In genomic region chr17:80800877-80801276, GRCm38 (mm10) we compare ENCODE assay signal across 9 mouse cellular contexts.
DNase-seq lines count a peak whose midpoint lies in the region; ATAC-seq and TF ChIP-seq lines count a peak whose summit lies in the region.
"Had no signal": no experiment of that assay in that cellular context is flagged by ENCODE, and none has a peak within 500 bp of the region (broad histone marks: within the 10 kb centered on the region; RNA-seq: fewer than 3 reads in every experiment).

No protein-coding gene starts in this region.

- peak; percentile 8 to 22 for DNase-seq in adrenal gland, postnatal 36 days
- DNase-seq in adrenal gland, postnatal 25 days = no peak
- DNase-seq in left cerebral cortex, adult 2 months (ENCODE audit: extremely low spot score in 1 of 2, low spot score in 2 of 2) = peak in 1 of 2 experiments; percentile 32
- DNase-seq in left cerebral cortex, postnatal 4 days = no peak
- DNase-seq in lung, postnatal 0 days (ENCODE audit: low spot score) = peak; percentile 48
- DNase-seq in spleen, postnatal 10 days (ENCODE audit: low spot score in 2 of 2) = no peak
- no peak for DNase-seq in yolk sac, embryonic 10.5 days (ENCODE audit: low spot score)

- intact Hi-C loops in left cerebral cortex, adult 2 months (cut with DNase I) = loop anchor here (1.0 to 5.0 kb wide), 7 partner anchors 26 to 142 kb away; partner anchors contain the start of gene Map4k3
- intact Hi-C loops in left cerebral cortex, postnatal 4 days (cut with DNase I) = no loop called here

- peak; percentile 27; the same call in 1 of the 2 replicates for TF ChIP-seq POLR2A in embryonic fibroblast, embryonic 13.5 days (IDR thresholded peaks at IDR 0.05; ENCODE audit: low read depth, low read length)

- peaks cover 8% of the 10 kb centered on the region; the same call in 1 of the 2 replicates for H3K4me1 ChIP-seq in embryonic fibroblast, embryonic 13.5 days (ENCODE audit: control insufficient read depth, insufficient read depth, low read length)
- H3K4me1 ChIP-seq in lung, postnatal 0 days (ENCODE audit: insufficient read depth, low read depth, low read length) = peaks cover 26% of the 10 kb centered on the region; the same call in 1 of the 2 replicates

- peak; percentile 1; the same call in 1 of the 2 replicates for ATAC-seq in lung, postnatal 0 days

- no peak for TF ChIP-seq CTCF in left cerebral cortex, adult 2 months (IDR thresholded peaks at IDR 0.05)
- TF ChIP-seq CTCF in embryonic fibroblast, embryonic 13.5 days (IDR thresholded peaks at IDR 0.05; ENCODE audit: borderline replicate concordance, insufficient read depth, low read length) = no peak
- TF ChIP-seq CTCF in lung, postnatal 0 days (IDR thresholded peaks at IDR 0.05) = no peak

- WGBS in lung, postnatal 0 days = 39% methylated on average over 13 of the region's 13 CpGs

- no peak for TF ChIP-seq EP300 in lung, postnatal 0 days (IDR thresholded peaks at IDR 0.05)

- H3K27ac ChIP-seq in left cerebral cortex, adult 2 months = peak overlapping the region; percentile 90
- H3K27ac ChIP-seq in embryonic fibroblast, embryonic 13.5 days (ENCODE audit: insufficient read depth, low read length) = peak overlapping the region; percentile 90
- H3K27ac ChIP-seq in lung, postnatal 0 days (ENCODE audit: low read length) = peak overlapping the region; percentile 87

- H3K4me3 ChIP-seq in left cerebral cortex, adult 2 months = no peak overlapping the region
- no peak overlapping the region for H3K4me3 ChIP-seq in embryonic fibroblast, embryonic 13.5 days (ENCODE audit: insufficient read depth, low read length)
- 0 out of 2 replicates have a peak overlapping the region, but pooled peaks have one; percentile 15 for H3K4me3 ChIP-seq in lung, postnatal 0 days (ENCODE audit: low read depth, low read length)
- H3K4me3 ChIP-seq: myocyte had no signal

- peak overlapping the region; percentile 47 for H3K4me2 ChIP-seq in lung, postnatal 0 days (replicated peaks; ENCODE audit: low read depth, low read length)

- H3K9ac ChIP-seq in lung, postnatal 0 days (replicated peaks; ENCODE audit: low read depth) = no peak overlapping the region

- no peaks in the 10 kb centered on the region for H3K36me3 ChIP-seq in lung, postnatal 0 days (ENCODE audit: insufficient read depth, low read length)

- H3K27me3 ChIP-seq in lung, postnatal 0 days (replicated peaks; ENCODE audit: insufficient read depth, low read length) = no peaks in the 10 kb centered on the region

- no peaks in the 10 kb centered on the region for H3K9me3 ChIP-seq in lung, postnatal 0 days (ENCODE audit: low read length)

Comparison
In these comparisons a context has a peak if more than half of its experiments do, and no peak if none do; other contexts are left out.
1. DNase-seq: peak in adrenal gland, postnatal 36 days (2 of 2) and lung, postnatal 0 days (single experiment); none in adrenal gland, postnatal 25 days (single experiment), left cerebral cortex, postnatal 4 days (single experiment), spleen, postnatal 10 days (0 of 2) and yolk sac, embryonic 10.5 days (single experiment).
2. Peak in every context shown above with its lines, with median percentiles within 50 percentile points of each other: H3K27ac ChIP-seq.